Mouse (Mus musculus) left cerebral cortex, postnatal 14 days (tissue): Measurements from ENCODE around the gene Map4k4. TPM values are rescaled to one million over a fixed set of nuclear protein-coding genes. Genes with fewer than 3 reads are reported as not detected.

Source experiments
- DNase-seq, 2 experiments: peaks; one replicate each; pipeline ENCODE4 v3.0.0; 2021 to 2022; ENCODE audit warnings: low spot score in 2 of 2, mixed read lengths in 1 of 2
- intact Hi-C: fragments of 180-260 bp; cut with DNase I; formaldehyde crosslinking; loops from one replicate; pipeline ENCODE4 v1.15.1; 2025
- total RNA-seq, 2 experiments: library from RNA; stranded (reverse); gene quantifications; 2 replicates each; pipeline ENCODE4 v1.2.3; 2021

Gene Map4k4
- total RNA-seq, 2 experiments from 2014 or later, result 145 to 157 TPM

DNA sequence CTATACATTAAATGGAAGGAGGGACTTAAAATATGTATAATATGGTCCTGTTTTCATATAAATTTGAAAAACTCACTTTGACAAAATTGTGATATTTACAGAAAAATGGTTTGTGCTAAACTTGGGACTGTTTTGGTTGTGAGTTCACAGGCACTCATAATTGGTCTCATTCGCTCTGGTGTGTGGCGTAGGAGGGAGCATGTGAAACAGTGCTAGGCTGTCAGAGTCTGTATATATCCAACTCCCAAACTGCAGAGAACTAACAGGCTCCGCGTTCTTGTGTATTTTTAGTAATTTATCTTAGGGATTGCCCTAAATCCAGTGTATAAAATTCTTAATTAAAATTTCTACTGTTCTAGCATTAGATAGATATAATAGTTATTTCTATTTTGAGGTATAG is 120.9 kb downstream of the Map4k4 start:
- DNase-seq, result peak in 1 of 2 experiments; percentile 47
- intact Hi-C loops, result no loop called here

DNA sequence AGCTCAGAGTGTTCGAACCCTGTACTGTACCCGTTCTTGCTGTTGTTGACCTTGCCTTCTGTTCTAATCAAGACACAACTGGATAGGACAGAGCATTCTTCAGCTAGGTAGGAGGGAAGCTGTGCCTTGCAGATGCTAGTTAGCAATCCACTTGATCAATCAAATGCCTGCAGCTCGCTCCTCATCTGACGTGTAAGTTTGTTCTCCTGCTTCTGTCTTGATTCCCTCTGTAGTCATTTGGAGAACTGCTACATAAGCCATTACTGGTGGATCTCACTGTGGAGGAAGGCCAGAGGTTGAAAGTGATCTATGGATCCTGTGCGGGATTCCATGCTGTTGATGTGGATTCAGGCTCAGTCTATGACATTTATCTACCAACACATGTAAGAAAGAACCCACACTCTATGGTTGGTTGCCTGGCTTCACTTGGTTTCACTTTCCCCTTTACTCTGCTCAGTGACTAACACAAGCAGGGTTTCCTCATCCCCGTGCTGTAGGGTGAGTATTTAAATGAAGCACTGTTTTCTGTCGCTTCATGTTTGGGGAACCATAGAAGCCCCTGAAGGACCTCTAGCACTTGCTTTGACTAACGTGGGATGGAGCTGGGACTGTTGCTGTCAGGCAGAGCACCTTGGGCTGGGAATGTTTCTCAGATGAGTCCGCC is 121.9 kb downstream of the Map4k4 start:
- intact Hi-C loops, result no loop called here
- no peak for DNase-seq

DNA sequence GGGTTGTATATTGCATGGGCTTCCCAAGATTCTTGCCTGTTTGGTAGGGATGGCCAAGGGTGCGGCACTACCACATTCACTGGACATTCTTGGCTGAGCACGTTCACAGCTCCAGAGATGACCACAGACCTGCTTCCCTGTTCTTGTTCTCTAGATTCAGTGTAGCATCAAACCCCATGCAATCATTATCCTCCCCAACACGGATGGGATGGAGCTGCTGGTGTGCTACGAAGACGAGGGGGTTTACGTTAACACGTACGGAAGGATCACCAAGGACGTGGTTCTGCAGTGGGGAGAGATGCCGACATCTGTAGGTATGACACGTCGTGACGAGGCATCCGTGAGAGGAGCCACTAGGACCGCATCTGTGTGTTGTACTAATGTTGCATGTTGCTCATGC is 122.5 kb downstream of the Map4k4 start:
- intact Hi-C loops, result no loop called here
- no peak for DNase-seq

DNA sequence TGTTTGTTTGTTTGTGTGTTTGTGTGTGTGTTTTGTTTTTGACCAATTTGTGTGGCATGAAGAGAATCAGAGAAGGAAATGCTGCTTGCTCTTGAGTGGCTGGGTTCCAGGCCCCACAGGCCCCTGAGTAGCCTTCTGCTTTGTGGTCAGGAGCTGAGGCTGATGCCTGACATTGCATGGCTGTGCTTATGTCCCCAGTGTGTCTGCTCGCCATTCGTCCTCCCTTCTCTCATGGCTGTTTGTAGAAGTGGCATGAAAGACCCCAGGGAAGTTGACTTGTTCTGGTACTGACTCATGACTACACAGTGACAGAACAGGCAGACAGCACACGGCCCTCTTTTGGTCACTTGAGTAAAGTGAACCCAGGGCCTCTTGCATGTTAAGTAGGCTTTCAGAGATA is 123.0 kb downstream of the Map4k4 start:
- intact Hi-C loops, result no loop called here

DNA sequence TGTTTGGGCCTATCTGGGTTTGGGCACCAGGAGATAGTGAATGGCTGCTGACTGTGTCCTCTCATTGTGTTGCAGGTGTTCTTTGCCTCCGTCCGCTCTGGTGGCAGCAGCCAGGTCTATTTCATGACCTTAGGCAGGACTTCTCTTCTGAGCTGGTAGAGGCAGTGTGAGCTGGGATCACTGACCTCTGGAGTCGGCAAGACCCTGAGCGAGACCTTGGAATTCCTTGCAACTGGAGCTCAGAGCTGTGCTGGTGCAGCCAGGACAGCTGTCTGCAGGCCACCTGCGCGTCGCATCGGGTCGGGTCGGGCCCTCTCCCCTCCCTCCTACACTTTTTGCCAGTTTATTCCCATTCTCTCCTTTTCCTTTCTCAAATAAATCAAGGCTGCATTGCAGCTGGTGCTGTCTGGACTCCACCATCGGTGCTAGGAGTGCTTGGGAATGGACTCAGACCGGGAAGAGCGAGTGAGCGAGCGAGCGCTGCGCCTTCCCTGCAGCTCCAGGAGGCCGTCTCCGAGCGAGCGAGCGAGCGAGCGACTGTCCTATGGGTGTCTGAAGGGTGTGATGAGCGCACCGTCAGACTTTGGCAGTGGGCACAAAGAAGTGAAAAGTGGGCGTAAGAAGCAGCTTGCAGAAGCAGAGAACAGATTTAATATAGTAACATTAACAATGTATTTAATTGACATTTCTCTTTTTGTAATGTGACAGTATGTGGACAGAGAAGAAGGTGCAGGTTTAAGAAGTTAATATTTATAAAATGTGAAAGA is 124.0 kb downstream of the Map4k4 start:
- peak; percentile 54 to 69 for DNase-seq
- intact Hi-C loops, result no loop called here

More for the DNA sequence above, 123.0 kb downstream of the Map4k4 start:
- DNase-seq, result no peak

DNA sequence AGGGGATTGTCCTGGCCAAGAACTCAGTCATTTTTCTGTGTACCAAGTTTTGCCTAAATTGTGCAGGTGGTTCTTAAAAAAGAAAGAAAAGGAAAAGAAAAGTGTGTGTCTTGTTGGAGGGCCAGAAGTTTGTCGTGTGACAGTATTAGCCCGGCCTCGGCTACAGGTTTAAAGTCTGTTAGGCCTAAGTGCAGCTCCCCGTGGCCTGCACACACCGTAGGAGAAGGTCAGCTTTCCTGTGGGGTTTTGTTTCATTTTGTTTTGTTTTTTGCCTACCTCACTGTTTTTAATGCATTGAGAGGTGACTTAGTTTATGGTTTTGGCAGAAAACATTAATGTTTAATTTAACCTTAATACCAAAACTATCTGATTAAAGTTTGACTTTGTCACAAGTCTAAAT is 124.7 kb downstream of the Map4k4 start:
- intact Hi-C loops, result no loop called here
- no peak for DNase-seq

DNA sequence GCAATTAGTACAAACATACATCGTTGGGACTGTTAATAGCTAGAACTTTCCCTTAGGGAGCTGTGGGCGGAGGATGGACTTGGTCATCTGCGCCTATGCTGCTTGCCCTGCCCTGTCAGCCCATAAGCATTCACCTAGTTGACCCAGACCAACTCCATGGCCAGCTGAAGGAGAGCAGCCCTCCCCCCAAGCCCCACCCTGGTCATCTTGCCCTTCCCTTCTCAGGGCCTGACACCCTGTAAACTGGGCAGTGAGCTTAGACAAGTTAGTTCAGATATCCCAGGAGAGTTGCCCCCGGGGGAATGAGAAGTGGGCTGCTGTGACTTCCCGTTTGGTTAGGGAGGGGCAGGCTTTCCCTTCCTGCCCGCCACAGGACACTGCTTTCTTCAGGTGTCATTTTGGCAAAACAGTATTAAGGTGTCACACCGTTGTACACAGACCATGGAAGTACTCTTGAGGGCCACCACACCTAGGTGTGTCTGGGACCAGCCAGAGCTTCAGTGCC is 126.5 kb downstream of the Map4k4 start:
- intact Hi-C loops, result no loop called here
- DNase-seq, result no peak

DNA sequence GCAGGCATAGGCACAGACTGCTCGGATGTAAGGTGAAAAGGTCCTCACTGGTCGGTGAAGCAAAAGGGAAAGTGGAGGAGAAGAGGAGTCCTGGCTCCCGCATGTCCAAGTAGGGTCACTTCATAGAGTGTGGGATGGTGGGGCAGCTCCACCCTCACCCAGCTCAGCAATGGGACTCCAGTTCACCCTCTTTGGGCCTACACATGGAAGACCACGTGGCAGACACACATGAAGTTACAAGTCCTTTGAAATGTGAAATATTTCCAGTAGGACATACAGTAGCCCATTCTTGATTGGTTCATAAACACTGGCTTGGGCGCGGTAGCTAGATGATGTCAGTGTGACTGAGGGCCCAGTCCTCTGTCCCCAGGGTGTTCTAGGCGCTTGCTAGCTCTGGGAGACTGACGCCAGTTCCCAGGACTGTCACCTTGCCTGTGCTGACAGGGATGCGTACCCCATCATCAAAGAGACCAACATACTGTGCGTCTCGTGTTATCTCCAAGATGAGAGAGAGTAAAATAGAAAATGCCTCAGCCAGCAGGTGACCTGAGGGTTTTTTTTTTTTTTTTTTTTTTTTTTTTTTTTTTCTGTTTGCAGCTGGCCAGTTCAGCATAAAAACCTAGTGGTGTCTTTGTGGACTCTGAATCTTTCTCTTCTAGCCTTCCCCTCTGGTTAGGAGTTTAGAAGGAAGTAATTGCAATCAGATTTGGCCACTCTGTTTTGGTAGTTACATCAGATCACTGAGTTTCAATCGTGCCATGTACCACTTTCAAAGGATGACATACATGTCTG is 127.7 kb downstream of the Map4k4 start:
- intact Hi-C loops, result no loop called here
- DNase-seq, result no peak

DNA sequence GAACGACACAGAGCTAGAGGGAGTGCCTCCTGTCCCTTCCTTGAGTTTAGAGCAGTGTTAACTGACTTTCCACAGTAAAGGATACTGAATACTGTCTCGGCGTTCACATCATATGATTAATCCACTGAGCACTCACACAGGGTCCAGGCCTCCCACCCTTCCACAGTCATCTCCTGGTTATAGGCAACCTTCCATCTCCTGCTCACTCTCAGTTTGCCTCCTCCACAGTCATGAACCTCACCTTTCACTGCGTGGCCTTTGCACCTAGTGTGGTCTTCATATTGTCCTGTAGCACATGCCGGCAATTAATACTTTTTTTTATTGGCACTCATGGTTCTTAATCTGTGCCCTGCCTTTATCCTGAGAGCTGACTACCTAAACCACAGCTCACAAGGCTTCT is 128.9 kb downstream of the Map4k4 start:
- no peak for DNase-seq
- intact Hi-C loops, result no loop called here

DNA sequence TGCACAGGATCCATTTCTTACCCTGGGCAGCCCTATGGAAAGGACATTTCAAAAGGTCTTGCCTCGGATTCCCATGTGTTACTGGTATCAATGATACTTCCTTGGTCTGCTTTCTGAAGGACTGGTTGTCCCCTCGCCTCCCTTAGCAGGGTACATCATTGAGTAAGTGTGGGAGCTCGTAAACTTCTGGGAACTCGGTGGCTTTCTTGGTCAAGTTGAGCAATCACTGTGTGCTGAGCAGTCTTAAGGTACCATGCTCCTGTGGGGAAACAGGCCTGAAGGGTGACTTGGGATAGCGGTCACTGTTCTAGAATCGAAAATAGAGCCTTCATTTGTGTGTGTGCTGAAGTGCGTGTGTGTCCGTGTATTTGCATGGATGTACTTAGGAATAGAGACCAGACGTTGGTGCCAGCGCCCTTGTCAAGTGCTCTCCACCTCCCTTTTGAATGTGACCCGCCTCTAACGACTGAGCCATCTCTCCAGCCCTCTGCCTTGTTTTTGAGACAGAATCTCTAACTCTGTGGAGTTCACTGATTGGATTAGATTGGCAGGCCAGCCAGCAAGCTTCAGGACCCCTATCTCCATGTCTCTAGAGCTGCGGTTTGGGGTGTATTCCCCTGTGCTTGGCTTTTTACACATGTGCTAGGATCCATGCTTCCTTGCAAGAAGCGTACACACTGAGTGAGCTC is 129.7 kb downstream of the Map4k4 start:
- intact Hi-C loops, result no loop called here
- DNase-seq, result no peak

DNA sequence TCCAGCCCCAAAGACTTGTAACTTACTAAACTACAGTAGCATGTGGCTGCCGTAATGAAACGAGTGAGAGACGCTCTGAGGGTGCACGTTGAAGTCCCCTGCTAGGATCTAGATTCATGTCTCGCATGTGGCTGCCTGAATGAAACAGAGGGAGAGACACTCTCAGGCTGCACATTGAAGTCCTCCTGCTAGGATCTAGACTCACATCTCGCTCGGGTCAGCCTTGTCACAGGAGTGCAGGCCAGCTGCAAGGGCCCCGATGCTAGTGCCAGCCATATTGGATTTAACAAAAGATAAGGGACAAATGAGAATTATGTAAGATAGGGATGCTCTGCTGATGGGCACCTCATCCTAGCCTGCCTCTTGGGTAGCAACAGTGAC is 130.3 kb downstream of the Map4k4 start:
- intact Hi-C loops, result no loop called here
- DNase-seq, result no peak

DNA sequence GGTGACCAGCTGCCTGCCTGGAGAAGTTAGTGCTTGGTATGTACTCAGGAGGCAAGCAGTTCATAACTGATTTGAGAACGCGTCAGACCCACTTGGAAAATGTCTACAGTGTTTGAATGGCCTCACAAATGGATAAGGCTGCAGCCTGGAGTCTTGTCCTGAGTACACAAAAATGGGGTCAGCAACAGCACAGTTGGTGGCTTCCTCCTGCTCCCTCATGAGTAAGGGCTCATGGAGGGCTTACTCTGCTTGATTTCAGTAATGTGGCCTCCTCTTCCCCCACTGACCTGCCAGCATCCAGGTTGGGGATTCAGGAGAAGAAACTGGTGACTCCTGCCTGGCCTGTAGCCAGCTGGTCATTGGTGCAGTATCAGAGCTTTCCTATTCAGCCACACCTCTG is 130.9 kb downstream of the Map4k4 start:
- DNase-seq, result no peak

DNA sequence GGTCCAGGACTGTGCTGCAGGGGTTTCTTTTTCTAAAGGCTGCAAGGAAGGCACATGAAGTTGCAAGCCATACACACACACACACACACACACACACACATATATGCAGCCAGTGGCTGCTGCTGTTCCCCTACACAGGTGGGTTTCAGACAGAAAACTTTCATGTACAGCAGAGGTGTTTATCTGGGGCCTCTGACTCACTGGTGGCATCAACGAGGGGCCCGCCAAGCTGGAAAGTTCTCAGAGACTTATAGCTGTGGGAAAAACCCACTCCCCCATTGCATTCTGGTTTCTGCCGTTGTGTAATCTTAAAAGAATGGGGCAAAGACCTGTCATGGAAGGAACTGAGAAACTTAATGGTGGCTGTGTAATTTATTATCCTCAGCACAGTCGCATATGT is 132.6 kb downstream of the Map4k4 start:
- no peak for DNase-seq
- intact Hi-C loops, result no loop called here

More for the DNA sequence above, 130.9 kb downstream of the Map4k4 start:
- intact Hi-C loops, result no loop called here

DNA sequence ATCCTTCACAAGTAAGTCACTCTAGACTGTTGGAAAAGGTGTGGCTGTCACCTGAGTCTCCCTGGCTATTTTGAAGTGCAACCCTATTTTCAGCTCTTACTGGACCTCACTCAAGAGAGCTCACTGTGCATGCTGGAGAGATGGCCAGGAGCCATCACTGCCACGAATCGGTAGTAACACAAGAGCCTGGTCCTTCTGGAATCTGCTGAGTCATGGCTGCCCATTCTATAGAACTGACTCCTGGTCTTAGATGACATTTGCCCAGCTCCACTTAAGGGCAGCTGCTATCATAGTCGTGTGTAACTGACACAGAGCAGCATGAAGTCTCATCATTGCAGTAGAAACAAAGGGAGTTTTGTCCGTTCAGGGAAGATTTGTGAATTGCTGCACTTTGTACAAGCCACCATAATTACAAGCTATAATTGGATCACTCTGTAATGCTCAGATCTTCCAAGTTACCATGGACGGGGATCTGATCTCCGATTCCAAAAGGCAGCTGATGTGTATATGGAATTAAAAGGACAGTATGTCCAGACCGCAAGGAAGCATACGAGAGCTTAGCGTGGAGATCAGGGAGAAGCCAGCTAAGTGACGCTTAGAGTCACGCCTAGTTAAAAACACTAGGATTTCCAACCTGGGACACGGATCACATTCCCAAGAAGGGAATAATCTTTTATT is 133.2 kb downstream of the Map4k4 start:
- intact Hi-C loops, result no loop called here
- DNase-seq, result no peak

DNA sequence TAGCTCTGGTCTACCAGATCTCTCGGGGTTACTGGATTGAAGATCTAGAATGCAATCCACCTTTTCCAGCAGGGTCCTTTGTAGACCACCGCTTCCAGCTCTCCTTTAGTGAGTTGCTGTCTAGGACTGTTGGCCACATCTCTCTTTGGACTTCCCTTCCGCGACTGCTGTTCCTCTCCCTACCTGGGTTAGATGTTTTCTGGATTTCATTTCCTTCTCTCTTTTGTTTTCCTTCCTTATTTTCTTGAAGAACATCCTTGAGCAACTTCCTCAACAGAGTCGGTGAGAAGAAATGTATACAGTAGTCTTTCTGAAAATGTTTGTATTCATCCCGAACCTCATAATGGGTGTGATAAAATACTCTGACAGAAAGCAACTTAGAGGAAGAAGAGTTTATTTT is 137.1 kb downstream of the Map4k4 start:
- no peak for DNase-seq
- intact Hi-C loops, result no loop called here

DNA sequence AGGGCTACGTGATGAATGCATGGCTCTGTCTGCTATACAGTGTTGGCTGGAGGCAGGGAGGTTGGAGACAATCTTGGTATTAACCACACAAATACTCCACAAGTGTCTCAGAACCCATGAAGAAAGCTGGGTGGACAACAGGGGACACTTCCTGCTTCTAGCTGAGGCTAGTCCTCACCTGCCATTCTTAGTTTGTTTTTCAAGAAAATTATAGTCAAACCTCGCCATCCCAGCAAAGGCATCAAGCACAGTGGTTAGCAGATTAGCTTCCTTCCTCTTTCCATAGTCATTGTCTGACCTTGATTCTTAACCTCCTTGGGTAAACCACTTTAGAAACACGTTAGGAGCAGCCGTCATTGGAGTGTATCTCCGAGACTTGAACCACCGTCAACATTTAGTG is 145.0 kb downstream of the Map4k4 start:
- no peak for DNase-seq
- intact Hi-C loops, result no loop called here

DNA sequence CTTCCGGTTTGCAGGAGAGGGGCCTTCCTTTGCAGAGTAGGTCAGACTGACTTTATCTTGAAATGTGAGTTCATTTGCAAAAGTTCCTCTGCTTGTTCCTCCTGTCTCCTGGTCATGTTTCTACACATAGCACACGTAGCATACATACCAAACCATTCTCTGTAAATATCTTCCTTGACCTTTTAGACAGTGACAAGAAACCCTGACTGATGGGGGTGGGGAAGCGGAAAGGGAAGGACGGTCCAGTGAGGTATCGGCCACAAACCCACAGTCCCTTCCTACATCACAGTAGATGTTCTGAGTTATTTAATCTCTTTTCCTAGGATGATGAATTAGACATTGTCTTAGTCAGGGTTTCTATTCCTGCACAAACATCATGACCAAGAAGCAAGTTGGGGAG is 145.9 kb downstream of the Map4k4 start:
- DNase-seq, result no peak
- intact Hi-C loops, result no loop called here

DNA sequence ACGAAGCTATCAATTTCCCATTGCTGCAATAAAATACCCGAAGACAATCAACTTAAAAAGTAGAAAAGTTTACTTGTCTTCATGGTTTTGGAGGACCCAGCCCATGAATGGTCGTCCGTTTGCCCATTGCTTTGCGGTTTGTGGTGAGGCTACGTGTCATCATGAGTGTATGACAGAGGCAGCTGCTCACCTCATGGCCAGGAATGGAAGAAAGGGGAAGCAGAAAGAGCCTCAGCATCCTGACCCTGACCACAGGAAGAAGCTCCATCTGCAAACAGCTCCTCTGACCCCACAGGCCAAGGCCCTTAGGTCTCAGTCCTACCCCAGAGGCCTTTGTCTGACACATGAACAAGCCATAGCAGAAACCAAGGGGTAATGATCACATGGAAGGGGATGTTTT is 150.4 kb downstream of the Map4k4 start:
- intact Hi-C loops, result no loop called here
- no peak for DNase-seq

DNA sequence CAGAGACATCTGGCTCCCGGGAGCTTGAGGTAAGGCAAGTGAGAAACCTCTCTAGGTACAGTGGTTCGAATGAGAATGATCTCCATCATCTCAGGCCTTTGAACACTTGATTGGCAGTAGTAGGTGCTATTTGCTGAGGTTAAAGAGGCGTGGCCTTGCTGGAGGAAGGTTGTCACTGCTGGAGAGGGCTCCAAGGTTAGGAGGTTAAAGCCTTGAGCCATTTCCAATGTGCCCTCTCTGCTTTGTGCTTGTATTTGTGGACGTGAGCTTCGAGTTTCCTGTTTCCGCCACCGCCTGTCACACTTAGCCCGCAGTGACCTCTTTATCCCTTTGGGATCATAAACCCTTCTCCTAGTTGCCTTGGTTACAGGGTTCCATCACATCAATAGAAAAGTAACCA is 151.4 kb downstream of the Map4k4 start:
- intact Hi-C loops, result no loop called here
- DNase-seq, result no peak
